Mouse (Mus musculus): ENCODE data around the gene Dera.

GRCm38 (mm10) chr6:137754056-137754856, at the start of gene Dera:
- no peak for TF ChIP-seq CTCF (IDR thresholded peaks at IDR 0.05; ENCODE audit: low read depth, low read length)
- TF ChIP-seq POLR2A (IDR thresholded peaks at IDR 0.05; ENCODE audit: borderline replicate concordance, low read depth, low read length) = no peak
